Mouse (Mus musculus) liver, postnatal 0 days (tissue): ENCODE results near the gene Acsbg2. TPM values are rescaled to one million over a fixed set of nuclear protein-coding genes. Genes with fewer than 3 reads are reported as not detected.

ENCODE experiments used
- ATAC-seq: fragments of 200-750 bp; cut with Nextera tagmentation; 2 replicates; pipeline ENCODE4 v1.8.0; 2017; ENCODE audit warnings: mild to moderate bottlenecking, moderate library complexity
- DNase-seq: peaks from one replicate; pipeline ENCODE4 v3.0.0-alpha.2; 2016
- H3K27ac ChIP-seq: fragments of 300-500 bp; sonication (generic); 2 replicates; pipeline ENCODE4 v1.5.1; 2014; ENCODE audit warnings: antibody characterized with exemption, moderate library complexity, mild to moderate bottlenecking, low read depth
- H3K27me3 ChIP-seq: fragments of 300-500 bp; sonication (generic); 2 replicates; pipeline ENCODE4 v1.6.1; 2014; ENCODE audit warnings: low read length, control low read depth, mixed read lengths; ENCODE audit not compliant: insufficient read depth
- H3K36me3 ChIP-seq: fragments of 300-500 bp; sonication (generic); replicated peaks from 2 replicates; pipeline ENCODE4 v1.6.1; 2014; ENCODE audit warnings: mild to moderate bottlenecking, control low read depth, low read length, moderate library complexity, mixed read lengths; ENCODE audit not compliant: insufficient read depth
- H3K4me1 ChIP-seq: fragments of 300-500 bp; sonication (generic); 2 replicates; pipeline ENCODE4 v1.6.1; 2014; ENCODE audit warnings: antibody characterized with exemption, mild to moderate bottlenecking, control low read depth; ENCODE audit not compliant: insufficient read depth
- H3K4me2 ChIP-seq: fragments of 300-500 bp; sonication (generic); 2 replicates; pipeline ENCODE4 v1.6.1; 2014; ENCODE audit warnings: low read depth, mild to moderate bottlenecking, low read length, moderate library complexity, mixed read lengths
- H3K4me3 ChIP-seq: fragments of 300-500 bp; sonication (generic); 2 replicates; pipeline ENCODE4 v1.5.1; 2014; ENCODE audit warnings: low read depth, low read length
- H3K9ac ChIP-seq: fragments of 300-500 bp; sonication (generic); replicated peaks from 2 replicates; pipeline ENCODE4 v1.6.1; 2014; ENCODE audit warnings: mild to moderate bottlenecking, moderate library complexity
- H3K9me3 ChIP-seq: fragments of 300-500 bp; sonication (generic); 2 replicates; pipeline ENCODE4 v1.6.1; 2016; ENCODE audit warnings: mild to moderate bottlenecking, control low read depth, low read length, mixed read lengths
- CTCF ChIP-seq: sonication (generic); IDR thresholded peaks from 2 replicates; pipeline ENCODE4 v1.5.1; 2016; ENCODE audit warnings: antibody characterized with exemption, low read depth
- EP300 ChIP-seq: IDR thresholded peaks from 2 replicates; pipeline ENCODE4 v1.6.1; 2016; ENCODE audit warnings: antibody characterized with exemption, low read depth, mild to moderate bottlenecking
- WGBS: fragments of 180-500 bp; shearing (Covaris S2); extraction: QIAGEN DNeasy Blood & Tissue Kit; methylation state at CpG from one replicate; pipeline ENCODE4 v1.1.7; 2014; ENCODE audit not compliant: insufficient replicate concordance; 5-methylcytosine and 5-hydroxymethylcytosine counted together
- polyA plus RNA-seq: library from polyadenylated mRNA; unstranded; fragments of >200 nt; fragmentation: Nextera tagmentation; extraction: Ambion mirVana; gene quantifications from 2 replicates; pipeline ENCODE4 v1.2.1, GENCODE M21; 2015

Acsbg2 gene
- polyA plus RNA-seq, 1 experiment from 2014 or later = not detected

GRCm38 (mm10) chr17:56876465-56876864 is 2.2 kb upstream of the Acsbg2 start:
- 83% methylated on average over 3 of the region's 3 CpGs for WGBS
- no peak overlapping the region for H3K4me3 ChIP-seq
- no peaks in the 10 kb centered on the region for H3K9me3 ChIP-seq
- no peaks in the 10 kb centered on the region for H3K27me3 ChIP-seq
- no peaks in the 10 kb centered on the region for H3K4me1 ChIP-seq
- TF ChIP-seq CTCF (no peak), EP300 (no peak)
- no peaks in the 10 kb centered on the region for H3K36me3 ChIP-seq
- no peak overlapping the region for H3K27ac ChIP-seq
- ATAC-seq (no peak), DNase-seq (no peak)
- H3K4me2 ChIP-seq = no peak overlapping the region
- H3K9ac ChIP-seq = no peak overlapping the region

- TF ChIP-seq EP300 (no peak), CTCF (no peak)
- H3K36me3 ChIP-seq = no peaks in the 10 kb centered on the region
- H3K9ac ChIP-seq = no peak within 1 kb of the TSS
- H3K27ac ChIP-seq = no peak within 1 kb of the TSS
- DNase-seq (no peak), ATAC-seq (no peak)
- H3K4me1 ChIP-seq = no peaks in the 10 kb centered on the region
- H3K4me2 ChIP-seq = no peak within 1 kb of the TSS
- H3K27me3 ChIP-seq = no peaks in the 10 kb centered on the region
- H3K9me3 ChIP-seq = no peaks in the 10 kb centered on the region
- H3K4me3 ChIP-seq = no peak within 1 kb of the TSS
- 63% methylated on average over 12 of the region's 12 CpGs for WGBS
Measured at GRCm38 (mm10) chr17:56874936-56875651, 847 bp upstream of the Acsbg2 start, which contains the start of gene 1700061G19Rik. Gene 1700061G19Rik, plus strand, starts transcription at chr17:56875477.

- Histone ChIP-seq H3K27ac (no peak overlapping the region), H3K4me3 (no peak overlapping the region), H3K9ac (no peak overlapping the region), H3K4me2 (no peak overlapping the region), H3K9me3 (no peaks in the 10 kb centered on the region), H3K27me3 (no peaks in the 10 kb centered on the region), H3K4me1 (no peaks in the 10 kb centered on the region), H3K36me3 (no peaks in the 10 kb centered on the region)
- ATAC-seq (no peak), DNase-seq (no peak)
- TF ChIP-seq CTCF = no peak
- TF ChIP-seq EP300 = no peak
- 69% methylated on average over 7 of the region's 7 CpGs for WGBS
Measured at GRCm38 (mm10) chr17:56872512-56872911, 1.7 kb downstream of the Acsbg2 start.

- TF ChIP-seq CTCF (no peak), EP300 (no peak)
- no peaks in the 10 kb centered on the region for H3K36me3 ChIP-seq
Measured at GRCm38 (mm10) chr17:56871767-56872166, 2.5 kb downstream of the Acsbg2 start.

GRCm38 (mm10) chr17:56870287-56870953 is 3.8 kb downstream of the Acsbg2 start:
- ATAC-seq = no peak
- H3K27ac ChIP-seq = no peak overlapping the region
- H3K36me3 ChIP-seq = no peaks in the 10 kb centered on the region
- no peak overlapping the region for H3K4me2 ChIP-seq
- H3K4me1 ChIP-seq = no peaks in the 10 kb centered on the region
- H3K4me3 ChIP-seq = no peak overlapping the region
- no peaks in the 10 kb centered on the region for H3K27me3 ChIP-seq
- 66% methylated on average over 15 of the region's 15 CpGs for WGBS
- TF ChIP-seq CTCF (no peak), EP300 (no peak)
- no peak for DNase-seq
- 0 out of 2 replicates have a peak, but pooled peaks cover 4% of the 10 kb centered on the region for H3K9me3 ChIP-seq
- no peak overlapping the region for H3K9ac ChIP-seq

More at GRCm38 (mm10) chr17:56871767-56872166, 2.5 kb downstream of the Acsbg2 start:
- Histone ChIP-seq H3K9ac (no peak overlapping the region), H3K9me3 (0 out of 2 replicates have a peak, but pooled peaks cover 4% of the 10 kb centered on the region), H3K4me2 (no peak overlapping the region), H3K27me3 (no peaks in the 10 kb centered on the region), H3K4me1 (no peaks in the 10 kb centered on the region), H3K4me3 (no peak overlapping the region), H3K27ac (no peak overlapping the region)
- 80% methylated on average over 8 of the region's 8 CpGs for WGBS
- ATAC-seq (no peak), DNase-seq (no peak)

- WGBS = 84% methylated on average over 9 of the region's 9 CpGs
- ATAC-seq (no peak), DNase-seq (no peak)
- Histone ChIP-seq H3K27ac (no peak overlapping the region), H3K9me3 (0 out of 2 replicates have a peak, but pooled peaks cover 4% of the 10 kb centered on the region), H3K36me3 (no peaks in the 10 kb centered on the region), H3K4me2 (no peak overlapping the region), H3K4me3 (no peak overlapping the region), H3K27me3 (no peaks in the 10 kb centered on the region), H3K4me1 (no peaks in the 10 kb centered on the region), H3K9ac (no peak overlapping the region)
- no peak for TF ChIP-seq EP300
- no peak for TF ChIP-seq CTCF
Measured at GRCm38 (mm10) chr17:56869481-56869977, 4.7 kb downstream of the Acsbg2 start.
